Mouse (Mus musculus) intestine, embryonic 16.5 days (tissue): ENCODE results near the gene Rasip1. TPM values are rescaled to one million over a fixed set of nuclear protein-coding genes. Genes with fewer than 3 reads are reported as not detected.

ENCODE experiments used
- ATAC-seq: fragments of 200-750 bp; cut with Nextera tagmentation; 2 replicates; pipeline ENCODE4 v1.8.0; 2017; ENCODE audit warnings: moderate TSS enrichment, moderate library complexity
- H3K27ac ChIP-seq: fragments of 300-500 bp; sonication (generic); 2 replicates; pipeline ENCODE4 v1.5.1; 2014; ENCODE audit warnings: mild to moderate bottlenecking, low read length
- H3K27me3 ChIP-seq: fragments of 300-500 bp; sonication (generic); replicated peaks from 2 replicates; pipeline ENCODE4 v1.6.1; 2014; ENCODE audit warnings: low read length, control low read depth, mixed read lengths; ENCODE audit not compliant: control insufficient read depth, insufficient read depth
- H3K36me3 ChIP-seq: fragments of 300-500 bp; sonication (generic); 2 replicates; pipeline ENCODE4 v1.6.1; 2014; ENCODE audit warnings: low read length, control low read depth; ENCODE audit not compliant: control insufficient read depth, insufficient read depth
- H3K4me1 ChIP-seq: fragments of 300-500 bp; sonication (generic); 2 replicates; pipeline ENCODE4 v1.6.1; 2014; ENCODE audit warnings: low read length, control low read depth, mixed read lengths; ENCODE audit not compliant: control insufficient read depth, insufficient read depth
- H3K4me2 ChIP-seq: fragments of 300-500 bp; sonication (generic); 2 replicates; pipeline ENCODE4 v1.6.1; 2014; ENCODE audit warnings: low read depth, low read length, control low read depth
- H3K4me3 ChIP-seq: fragments of 300-500 bp; sonication (generic); 2 replicates; pipeline ENCODE4 v1.5.1; 2014; ENCODE audit warnings: mild to moderate bottlenecking, low read length
- H3K9ac ChIP-seq: fragments of 300-500 bp; sonication (generic); 2 replicates; pipeline ENCODE4 v1.6.1; 2014; ENCODE audit warnings: low read depth, low read length
- H3K9me3 ChIP-seq: fragments of 300-500 bp; sonication (generic); 2 replicates; pipeline ENCODE4 v1.6.1; 2016; ENCODE audit warnings: low read length, control low read depth; ENCODE audit not compliant: control insufficient read depth
- WGBS: fragments of 180-500 bp; shearing (Covaris S2); extraction: QIAGEN DNeasy Blood & Tissue Kit; methylation state at CpG from one replicate; pipeline ENCODE4 v1.1.7; 2014; 5-methylcytosine and 5-hydroxymethylcytosine counted together
- polyA plus RNA-seq: library from polyadenylated mRNA; unstranded; fragments of >200 nt; fragmentation: Nextera tagmentation; extraction: Ambion mirVana; gene quantifications from 2 replicates; pipeline ENCODE4 v1.2.1, GENCODE M21; 2015

Rasip1 gene
- 3.4 and 4.4 TPM in 2 replicates for polyA plus RNA-seq

- H3K4me2 ChIP-seq, result peak within 1 kb of the TSS; percentile 99
- no peaks in the 10 kb centered on the region for H3K9me3 ChIP-seq
- 82% methylated on average over 9 of the region's 9 CpGs for WGBS
- peaks cover 12% of the 10 kb centered on the region for H3K27me3 ChIP-seq
- H3K9ac ChIP-seq, result peak within 1 kb of the TSS; percentile 79
- peak within 1 kb of the TSS; percentile 49; the same call in 1 of the 2 replicates for H3K27ac ChIP-seq
- 0 out of 2 replicates have a peak, but pooled peaks have one; percentile 22 for ATAC-seq
- H3K36me3 ChIP-seq, result no peaks in the 10 kb centered on the region
- H3K4me3 ChIP-seq, result peak within 1 kb of the TSS; percentile 61
- peaks cover 11% of the 10 kb centered on the region; the same call in 1 of the 2 replicates for H3K4me1 ChIP-seq
These were observed at the start of gene Rasip1 for GRCm38 (mm10) chr7:45627261-45627660. Rasip1 (plus strand) TSS chr7:45627488.

GRCm38 (mm10) chr7:45585923-45586322 is 41.4 kb upstream of the Rasip1 start:
- 89% methylated on average over 6 of the region's 6 CpGs for WGBS
- no peak overlapping the region for H3K4me2 ChIP-seq
- peaks cover 3% of the 10 kb centered on the region for H3K36me3 ChIP-seq
- no peak overlapping the region for H3K9ac ChIP-seq
- H3K9me3 ChIP-seq, result no peaks in the 10 kb centered on the region
- H3K27ac ChIP-seq, result no peak overlapping the region
- no peaks in the 10 kb centered on the region for H3K27me3 ChIP-seq
- ATAC-seq, result no peak
- H3K4me1 ChIP-seq, result no peaks in the 10 kb centered on the region
- H3K4me3 ChIP-seq, result no peak overlapping the region

GRCm38 (mm10) chr7:45587631-45588592 is 39.4 kb upstream of the Rasip1 start:
- H3K9me3 ChIP-seq, result no peaks in the 10 kb centered on the region
- H3K9ac ChIP-seq, result no peak overlapping the region
- H3K4me1 ChIP-seq, result no peaks in the 10 kb centered on the region
- H3K4me3 ChIP-seq, result no peak overlapping the region
- H3K4me2 ChIP-seq, result no peak overlapping the region
- ATAC-seq, result no peak
- 93% methylated on average over 23 of the region's 23 CpGs for WGBS
- H3K27me3 ChIP-seq, result no peaks in the 10 kb centered on the region
- no peak overlapping the region for H3K27ac ChIP-seq
- H3K36me3 ChIP-seq, result peaks cover 3% of the 10 kb centered on the region

GRCm38 (mm10) chr7:45589173-45589572 is 38.1 kb upstream of the Rasip1 start:
- Histone ChIP-seq H3K9ac (peak overlapping the region; percentile 36; the same call in 1 of the 2 replicates), H3K4me3 (peak overlapping the region; percentile 40), H3K27ac (no peak overlapping the region), H3K4me1 (no peaks in the 10 kb centered on the region), H3K4me2 (peak overlapping the region; percentile 52), H3K36me3 (peaks cover 3% of the 10 kb centered on the region), H3K27me3 (no peaks in the 10 kb centered on the region), H3K9me3 (no peaks in the 10 kb centered on the region)
- 4% methylated on average over 19 of the region's 19 CpGs for WGBS
- peak; percentile 97 for ATAC-seq

GRCm38 (mm10) chr7:45589898-45590297 is 37.4 kb upstream of the Rasip1 start:
- WGBS, result 92% methylated on average over 5 of the region's 5 CpGs
- Histone ChIP-seq H3K4me3 (no peak overlapping the region), H3K4me2 (no peak overlapping the region), H3K27ac (no peak overlapping the region), H3K36me3 (peaks cover 3% of the 10 kb centered on the region), H3K9me3 (no peaks in the 10 kb centered on the region), H3K27me3 (no peaks in the 10 kb centered on the region), H3K9ac (no peak overlapping the region), H3K4me1 (no peaks in the 10 kb centered on the region)
- ATAC-seq, result no peak

- Histone ChIP-seq H3K27ac (no peak overlapping the region), H3K36me3 (peaks cover 2% of the 10 kb centered on the region; the same call in 1 of the 2 replicates), H3K4me1 (no peaks in the 10 kb centered on the region), H3K9ac (no peak overlapping the region), H3K4me3 (no peak overlapping the region), H3K4me2 (no peak overlapping the region), H3K27me3 (no peaks in the 10 kb centered on the region), H3K9me3 (no peaks in the 10 kb centered on the region)
- no peak for ATAC-seq
- WGBS, result 57% methylated on average over 3 of the region's 3 CpGs
These were observed 36.4 kb upstream of the Rasip1 start for GRCm38 (mm10) chr7:45590874-45591273.

GRCm38 (mm10) chr7:45591880-45592279 is 35.4 kb upstream of the Rasip1 start:
- no peaks in the 10 kb centered on the region for H3K27me3 ChIP-seq
- no peak overlapping the region for H3K4me2 ChIP-seq
- no peak for ATAC-seq
- WGBS, result 73% methylated on average over 7 of the region's 7 CpGs
- no peaks in the 10 kb centered on the region for H3K36me3 ChIP-seq
- H3K4me3 ChIP-seq, result no peak overlapping the region
- no peaks in the 10 kb centered on the region for H3K4me1 ChIP-seq
- H3K27ac ChIP-seq, result no peak overlapping the region
- H3K9me3 ChIP-seq, result no peaks in the 10 kb centered on the region
- H3K9ac ChIP-seq, result no peak overlapping the region

GRCm38 (mm10) chr7:45593118-45593815 is 34.0 kb upstream of the Rasip1 start:
- WGBS, result 25% methylated on average over 10 of the region's 10 CpGs
- Histone ChIP-seq H3K4me1 (no peaks in the 10 kb centered on the region), H3K27me3 (no peaks in the 10 kb centered on the region), H3K4me2 (no peak overlapping the region), H3K36me3 (no peaks in the 10 kb centered on the region), H3K9ac (no peak overlapping the region), H3K4me3 (no peak overlapping the region), H3K27ac (no peak overlapping the region), H3K9me3 (no peaks in the 10 kb centered on the region)
- no peak for ATAC-seq

GRCm38 (mm10) chr7:45595176-45595575 is 32.1 kb upstream of the Rasip1 start:
- no peaks in the 10 kb centered on the region for H3K9me3 ChIP-seq
- H3K27ac ChIP-seq, result no peak overlapping the region
- no peak overlapping the region for H3K9ac ChIP-seq
- ATAC-seq, result no peak
- no peak overlapping the region for H3K4me2 ChIP-seq
- no peak overlapping the region for H3K4me3 ChIP-seq
- 89% methylated on average over 4 of the region's 4 CpGs for WGBS
- H3K36me3 ChIP-seq, result no peaks in the 10 kb centered on the region
- no peaks in the 10 kb centered on the region for H3K27me3 ChIP-seq
- H3K4me1 ChIP-seq, result peaks cover 10% of the 10 kb centered on the region; the same call in 1 of the 2 replicates
